Mouse (Mus musculus): ENCODE results near the gene Tspyl2. TPM values are rescaled to one million over a fixed set of nuclear protein-coding genes. Genes with fewer than 3 reads are reported as not detected.
"Not testable (repeated sequence)": the region's sequence is repeated elsewhere in the genome, so short reads cannot be mapped to it uniquely, and the experiment has no call there.

The Tspyl2 gene
- polyA plus RNA-seq, 1 experiment from 2014 or later, result 48.3 TPM

GRCm38 (mm10) chrX:152329400-152329799, 12.8 kb downstream of the Tspyl2 start:
- H3K27ac ChIP-seq; H3K4me3 ChIP-seq (replicated peaks); H3K36me3 ChIP-seq (replicated peaks); H3K9ac ChIP-seq; H3K4me1 ChIP-seq; H3K4me2 ChIP-seq; ATAC-seq (ENCODE audit: low FRiP score); H3K9me3 ChIP-seq: not testable (repeated sequence)
- peaks cover 41% of the 10 kb centered on the region for H3K27me3 ChIP-seq

- H3K4me2 ChIP-seq, result peak overlapping the region; percentile 43
- no peak overlapping the region for H3K27ac ChIP-seq
- H3K9ac ChIP-seq, result no peak overlapping the region
- H3K4me3 ChIP-seq (replicated peaks), result peak overlapping the region; percentile 54; the same call in 1 of the 2 replicates
- H3K9me3 ChIP-seq, result no peaks in the 10 kb centered on the region
- H3K27me3 ChIP-seq, result peaks cover 40% of the 10 kb centered on the region
- H3K36me3 ChIP-seq (replicated peaks), result no peaks in the 10 kb centered on the region
- 0 out of 2 replicates have a peak, but pooled peaks have one; percentile 17 for ATAC-seq (ENCODE audit: low FRiP score)
- peaks cover 3% of the 10 kb centered on the region; the same call in 1 of the 2 replicates for H3K4me1 ChIP-seq
- WGBS, result 30% methylated on average over 8 of the region's 8 CpGs
Measured at GRCm38 (mm10) chrX:152327689-152328052, 14.6 kb downstream of the Tspyl2 start.

DNA sequence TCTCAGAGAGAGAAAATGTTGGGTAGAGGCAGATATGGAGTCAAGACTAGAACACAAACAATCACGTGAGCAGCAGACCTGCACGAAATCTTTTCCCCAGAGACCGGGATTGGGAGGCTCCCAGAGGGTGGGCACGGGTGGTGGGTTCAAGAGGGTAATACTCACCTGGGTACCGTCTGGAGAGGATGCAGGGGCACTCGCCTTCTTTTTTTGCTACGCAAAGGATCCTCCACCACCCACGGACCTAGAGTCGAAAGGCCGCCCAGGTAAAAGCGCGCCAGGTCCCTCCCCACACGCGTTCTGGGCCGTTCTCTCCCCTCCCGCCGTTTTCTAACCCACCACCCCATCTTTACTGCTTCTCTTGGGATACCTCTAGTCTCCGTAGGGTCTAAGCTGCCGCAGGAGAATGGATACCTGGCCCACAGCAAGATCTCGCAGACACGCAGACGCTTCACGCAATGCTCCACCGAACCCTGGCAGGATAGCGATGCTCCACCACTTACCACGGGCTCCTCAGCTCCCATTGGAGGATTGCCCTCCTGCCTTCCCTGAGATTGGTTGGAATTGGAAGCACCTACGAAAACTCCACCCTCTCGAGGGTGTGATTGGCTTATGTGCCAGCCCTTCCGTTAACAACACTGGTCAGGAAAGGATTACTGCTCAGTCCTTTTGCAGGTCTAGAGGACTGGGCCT, 15.1 kb downstream of the Tspyl2 start, which contains the start of gene Kantr:
Kantr (minus strand) TSS at position 500 of the 693 bp plus-strand sequence.
- Histone ChIP-seq H3K4me1 (peaks cover 3% of the 10 kb centered on the region; the same call in 1 of the 2 replicates), H3K27ac (0 out of 2 replicates have a peak within 1 kb of the TSS, but pooled peaks have one; percentile 8), H3K27me3 (peaks cover 40% of the 10 kb centered on the region)

DNA sequence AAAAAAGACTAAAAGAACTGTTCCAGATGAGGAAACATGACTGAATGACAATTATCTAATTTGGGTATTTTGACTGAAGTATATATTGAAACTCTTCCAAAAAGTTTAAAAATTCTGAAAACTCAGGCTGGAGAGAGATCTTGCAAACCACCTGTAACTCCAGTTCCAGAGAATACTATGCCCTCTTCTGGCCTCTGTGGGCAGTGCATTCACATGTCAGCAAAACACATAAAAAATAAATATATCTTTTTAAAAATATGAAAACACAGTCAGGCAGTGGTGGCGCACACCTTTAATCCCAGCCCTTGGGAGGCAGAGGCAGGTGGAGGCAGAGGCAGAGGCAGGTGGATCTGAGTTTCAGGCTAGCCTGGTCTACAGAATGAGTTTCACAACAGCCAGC, 18.6 kb downstream of the Tspyl2 start:
- Histone ChIP-seq H3K4me1 (peaks cover 3% of the 10 kb centered on the region; the same call in 1 of the 2 replicates), H3K9ac (no peak overlapping the region), H3K9me3 (no peaks in the 10 kb centered on the region), H3K27ac (no peak overlapping the region), H3K4me3 (replicated peaks) (no peak overlapping the region), H3K27me3 (peaks cover 45% of the 10 kb centered on the region), H3K4me2 (no peak overlapping the region), H3K36me3 (replicated peaks) (no peaks in the 10 kb centered on the region)
- WGBS, result 87% methylated on average over 1 of the region's 1 CpGs
- ATAC-seq (ENCODE audit: low FRiP score), result no peak

More for the DNA sequence above, 15.1 kb downstream of the Tspyl2 start, which contains the start of gene Kantr:
- H3K4me2 ChIP-seq, result peak within 1 kb of the TSS; percentile 55
- H3K4me3 ChIP-seq (replicated peaks), result peak within 1 kb of the TSS; percentile 54
- peak within 1 kb of the TSS; percentile 61 for H3K9ac ChIP-seq
- H3K9me3 ChIP-seq, result no peaks in the 10 kb centered on the region
- H3K36me3 ChIP-seq (replicated peaks), result no peaks in the 10 kb centered on the region
- WGBS, result 17% methylated on average over 29 of the region's 29 CpGs
- peak; percentile 99 for ATAC-seq (ENCODE audit: low FRiP score)

GRCm38 (mm10) chrX:152322776-152323175, 19.4 kb downstream of the Tspyl2 start:
- Histone ChIP-seq H3K36me3 (replicated peaks) (no peaks in the 10 kb centered on the region), H3K4me3 (replicated peaks) (no peak overlapping the region), H3K27ac (no peak overlapping the region), H3K4me1 (peaks cover 3% of the 10 kb centered on the region; the same call in 1 of the 2 replicates), H3K27me3 (peaks cover 41% of the 10 kb centered on the region), H3K9me3 (no peaks in the 10 kb centered on the region), H3K9ac (no peak overlapping the region), H3K4me2 (no peak overlapping the region)
- WGBS, result 46% methylated on average over 2 of the region's 2 CpGs
- no peak for ATAC-seq (ENCODE audit: low FRiP score)

DNA sequence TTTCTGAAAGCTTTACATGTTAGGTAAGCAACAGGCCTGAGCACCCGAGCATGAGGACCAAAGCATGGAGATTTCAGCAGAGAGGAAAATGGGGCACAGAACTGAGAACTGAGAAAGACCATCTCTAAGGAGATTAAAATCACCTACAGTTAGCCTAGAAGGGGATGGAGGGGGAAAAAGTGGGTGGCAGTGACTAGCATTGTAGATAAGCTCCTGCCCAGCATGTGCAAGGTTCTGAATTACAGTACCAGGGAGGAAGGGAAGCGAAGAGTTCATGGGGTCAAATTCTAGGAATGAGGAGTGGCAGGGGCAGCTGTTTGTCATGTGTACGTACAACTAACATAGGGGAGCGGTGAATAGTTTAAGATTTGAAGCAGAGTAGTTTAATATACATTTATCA, 21.7 kb downstream of the Tspyl2 start:
- no peak for ATAC-seq (ENCODE audit: low FRiP score)
- Histone ChIP-seq H3K4me3 (replicated peaks) (no peak overlapping the region), H3K4me2 (no peak overlapping the region), H3K4me1 (no peaks in the 10 kb centered on the region), H3K36me3 (replicated peaks) (no peaks in the 10 kb centered on the region), H3K27me3 (peaks cover 29% of the 10 kb centered on the region), H3K9me3 (no peaks in the 10 kb centered on the region), H3K9ac (no peak overlapping the region), H3K27ac (no peak overlapping the region)
- WGBS, result 89% methylated on average over 4 of the region's 4 CpGs

- H3K27me3 ChIP-seq, result peaks cover 24% of the 10 kb centered on the region
- no peak overlapping the region for H3K4me3 ChIP-seq (replicated peaks)
- no peak overlapping the region for H3K27ac ChIP-seq
- WGBS, result 66% methylated on average over 2 of the region's 2 CpGs
- H3K4me1 ChIP-seq, result no peaks in the 10 kb centered on the region
- ATAC-seq (ENCODE audit: low FRiP score), result no peak
- H3K4me2 ChIP-seq, result no peak overlapping the region
- H3K9ac ChIP-seq, result no peak overlapping the region
- no peaks in the 10 kb centered on the region for H3K36me3 ChIP-seq (replicated peaks)
- H3K9me3 ChIP-seq, result no peaks in the 10 kb centered on the region
Measured at GRCm38 (mm10) chrX:152307942-152308341, 34.3 kb downstream of the Tspyl2 start.

DNA sequence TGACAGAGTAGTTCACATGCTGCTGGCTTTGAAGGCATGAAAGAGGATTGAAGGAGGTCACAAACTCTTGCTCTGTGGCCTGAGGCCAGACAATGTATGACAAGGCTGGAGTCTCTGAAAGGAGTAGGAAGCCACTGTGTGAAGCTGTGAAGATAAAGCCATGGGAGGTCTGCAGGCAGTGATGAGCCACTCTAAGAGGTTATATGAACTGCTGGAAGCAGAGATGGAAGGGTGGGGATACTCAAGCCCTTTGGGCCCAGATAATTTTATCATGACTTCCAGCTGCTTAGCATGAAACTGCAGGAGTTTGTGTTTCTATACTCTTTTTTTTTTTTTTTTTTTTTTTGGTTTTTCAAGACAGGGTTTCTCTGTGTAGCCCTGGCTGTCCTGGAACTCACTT, 34.9 kb downstream of the Tspyl2 start:
- no peak for ATAC-seq (ENCODE audit: low FRiP score)
- Histone ChIP-seq H3K36me3 (replicated peaks) (no peaks in the 10 kb centered on the region), H3K4me2 (no peak overlapping the region), H3K27ac (no peak overlapping the region), H3K27me3 (peaks cover 24% of the 10 kb centered on the region), H3K4me3 (replicated peaks) (no peak overlapping the region), H3K9ac (no peak overlapping the region), H3K9me3 (no peaks in the 10 kb centered on the region), H3K4me1 (no peaks in the 10 kb centered on the region)

DNA sequence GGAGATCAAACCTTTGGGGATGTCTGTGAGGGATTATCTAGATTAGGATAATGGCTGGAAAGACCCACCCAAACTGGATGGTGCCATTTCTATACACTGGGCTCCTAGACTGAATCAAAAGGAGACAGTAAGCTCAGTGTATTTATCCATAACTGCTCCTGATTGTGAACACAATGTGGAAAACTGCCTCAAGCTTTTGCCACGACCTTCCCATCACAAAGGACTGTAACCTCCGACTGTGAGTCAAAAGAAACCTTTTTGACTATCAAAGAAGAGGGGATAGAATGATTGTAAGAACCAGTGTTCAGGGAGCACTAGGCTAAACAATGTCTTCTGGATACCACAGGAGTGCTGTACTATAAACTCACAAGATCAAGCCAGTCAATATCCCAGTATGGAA, 36.0 kb downstream of the Tspyl2 start:
- H3K27ac ChIP-seq, result no peak overlapping the region
- 73% methylated on average over 2 of the region's 2 CpGs for WGBS
- no peak overlapping the region for H3K4me3 ChIP-seq (replicated peaks)
- H3K9me3 ChIP-seq, result no peaks in the 10 kb centered on the region
- H3K36me3 ChIP-seq (replicated peaks), result no peaks in the 10 kb centered on the region
- H3K4me1 ChIP-seq, result no peaks in the 10 kb centered on the region
- H3K4me2 ChIP-seq, result no peak overlapping the region
- peaks cover 30% of the 10 kb centered on the region for H3K27me3 ChIP-seq
- ATAC-seq (ENCODE audit: low FRiP score), result no peak
- no peak overlapping the region for H3K9ac ChIP-seq

GRCm38 (mm10) chrX:152287026-152287425, 55.2 kb downstream of the Tspyl2 start:
- not testable (repeated sequence) for H3K4me3 ChIP-seq (replicated peaks); H3K4me1 ChIP-seq; ATAC-seq (ENCODE audit: low FRiP score); H3K27me3 ChIP-seq; H3K9ac ChIP-seq; H3K27ac ChIP-seq; H3K9me3 ChIP-seq; H3K4me2 ChIP-seq; H3K36me3 ChIP-seq (replicated peaks)
- 65% methylated on average over 1 of the region's 1 CpGs for WGBS

Other genes starting within 250 kb of the Tspyl2 start
- 2.8 and 3.0 TPM in 2 replicates for gene Iqsec2, start 198.2 kb downstream of the Tspyl2 start, polyA plus RNA-seq (2016; fragmentation: Nextera tagmentation; extraction: Ambion mirVana)
- 56.4 and 62.4 TPM in 2 replicates for gene Kdm5c, start 109.4 kb downstream of the Tspyl2 start, polyA plus RNA-seq (2016; fragmentation: Nextera tagmentation; extraction: Ambion mirVana)
- gene Kantr, start 14.9 kb downstream of the Tspyl2 start, polyA plus RNA-seq (2016; fragmentation: Nextera tagmentation; extraction: Ambion mirVana), result 19.1 and 19.2 TPM in 2 replicates
- gene Gpr173, start 26.3 kb upstream of the Tspyl2 start, polyA plus RNA-seq (2016; fragmentation: Nextera tagmentation; extraction: Ambion mirVana), result 6.8 and 8.4 TPM in 2 replicates
- not detected in 2 replicates for gene Cldn34a, start 220.9 kb upstream of the Tspyl2 start, polyA plus RNA-seq (2016; fragmentation: Nextera tagmentation; extraction: Ambion mirVana)

Data from forebrain, embryonic 12.5 days (tissue).